Mouse (Mus musculus) spleen, adult 2 months (tissue): ENCODE data around the gene Jsrp1.

Experiments used
- CTCF ChIP-seq: fragments of 200-500 bp; IDR thresholded peaks from 2 replicates; pipeline ENCODE4 v1.5.1; 2011; ENCODE audit warnings: mild to moderate bottlenecking, inconsistent platforms; ENCODE audit not compliant: insufficient read depth, insufficient read length, insufficient replicate concordance; ENCODE audit errors: extremely low read depth
- POLR2A ChIP-seq: fragments of 200-500 bp; IDR thresholded peaks from 2 replicates; pipeline ENCODE4 v1.6.1; 2011; ENCODE audit warnings: low read depth, low read length, inconsistent platforms

- TF ChIP-seq CTCF, result no peak
- no peak for TF ChIP-seq POLR2A
These were observed 3.2 kb downstream of the Jsrp1 start for GRCm38 (mm10) chr10:80810084-80810483.
